Mouse (Mus musculus): ENCODE data around the gene Fam155a.
"Not testable (repeated sequence)": the region's sequence is repeated elsewhere in the genome, so short reads cannot be mapped to it uniquely, and the experiment has no call there.

Gene Fam155a

GRCm38 (mm10) chr8:9770999-9771605, at the start of gene Fam155a:
Gene Fam155a (minus strand): TSS chr8:9771161.
- DNase-seq: no peak

GRCm38 (mm10) chr8:9813273-9813946, 42.4 kb upstream of the Fam155a start:
- DNase-seq: no peak

GRCm38 (mm10) chr8:9810955-9811530, 40.1 kb upstream of the Fam155a start:
- no peak for DNase-seq

- no peak for DNase-seq
Measured at GRCm38 (mm10) chr8:9808596-9808995, 37.6 kb upstream of the Fam155a start.

GRCm38 (mm10) chr8:9805676-9806075, 34.7 kb upstream of the Fam155a start:
- DNase-seq: no peak

- DNase-seq: not testable (repeated sequence)
Measured at GRCm38 (mm10) chr8:9800346-9800745, 29.4 kb upstream of the Fam155a start.

- no peak for DNase-seq
Measured at GRCm38 (mm10) chr8:9799923-9800322, 29.0 kb upstream of the Fam155a start.

- DNase-seq: no peak
Measured at GRCm38 (mm10) chr8:9797514-9797913, 26.6 kb upstream of the Fam155a start.

GRCm38 (mm10) chr8:9795724-9796123, 24.8 kb upstream of the Fam155a start:
- no peak for DNase-seq

GRCm38 (mm10) chr8:9793351-9793750, 22.4 kb upstream of the Fam155a start:
- DNase-seq: no peak

GRCm38 (mm10) chr8:9780332-9780731, 9.4 kb upstream of the Fam155a start:
- no peak for DNase-seq

GRCm38 (mm10) chr8:9778148-9778547, 7.2 kb upstream of the Fam155a start:
- no peak for DNase-seq

GRCm38 (mm10) chr8:9776818-9777217, 5.9 kb upstream of the Fam155a start:
- DNase-seq: no peak

- DNase-seq: no peak
Measured at GRCm38 (mm10) chr8:9772519-9772840, 1.5 kb upstream of the Fam155a start.

GRCm38 (mm10) chr8:9771606-9772518, 901 bp upstream of the Fam155a start:
- no peak for DNase-seq

GRCm38 (mm10) chr8:9770261-9770998, 531 bp downstream of the Fam155a start:
- DNase-seq: no peak

- DNase-seq: peak; percentile 43
Measured at GRCm38 (mm10) chr8:9769061-9769460, 1.9 kb downstream of the Fam155a start.

- DNase-seq: no peak
Measured at GRCm38 (mm10) chr8:9735169-9735568, 35.8 kb downstream of the Fam155a start.

- DNase-seq: no peak
Measured at GRCm38 (mm10) chr8:9709791-9710190, 61.2 kb downstream of the Fam155a start.

GRCm38 (mm10) chr8:9707433-9707832, 63.5 kb downstream of the Fam155a start:
- no peak for DNase-seq

- DNase-seq: no peak
Measured at GRCm38 (mm10) chr8:9694794-9695193, 76.2 kb downstream of the Fam155a start.

- DNase-seq: no peak
Measured at GRCm38 (mm10) chr8:9692370-9692769, 78.6 kb downstream of the Fam155a start.

GRCm38 (mm10) chr8:9660014-9660413, 110.9 kb downstream of the Fam155a start:
- DNase-seq: not testable (repeated sequence)
